Mouse (Mus musculus) stomach, postnatal 0 days (tissue): ENCODE data around the gene Gm28047.

Experiments
- CTCF ChIP-seq: IDR thresholded peaks from 2 replicates; pipeline ENCODE4 v1.5.1; 2016; ENCODE audit warnings: antibody characterized with exemption, low read depth, mild to moderate bottlenecking, moderate library complexity
- EP300 ChIP-seq: optimal IDR thresholded peaks from 2 replicates; pipeline ENCODE3; 2016; ENCODE audit warnings: antibody characterized with exemption

DNA sequence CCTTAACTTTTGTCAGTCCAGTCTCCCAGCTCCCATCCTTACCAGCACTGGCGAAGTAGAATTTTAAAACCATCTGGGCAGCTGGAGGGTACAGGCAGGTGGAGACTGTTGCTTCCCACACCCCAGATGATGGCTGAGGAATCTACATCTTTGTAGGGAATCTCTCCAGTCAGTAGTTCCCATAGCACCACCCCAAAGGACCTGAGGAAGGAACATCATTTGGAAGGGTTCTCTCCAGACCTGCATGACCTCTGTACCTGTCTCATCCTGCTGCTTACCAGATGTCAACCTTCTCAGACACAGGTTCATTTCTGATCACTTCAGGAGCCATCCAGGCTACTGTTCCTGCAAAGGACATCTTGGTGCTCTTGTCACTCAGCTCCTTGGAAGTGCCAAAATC, 121.4 kb downstream of the Gm28047 start, which contains the start of gene Gm10337:
- TF ChIP-seq CTCF = no peak
- no peak for TF ChIP-seq EP300
